Mouse (Mus musculus): ENCODE measurements around the gene Zfp948. TPM values are rescaled to one million over a fixed set of nuclear protein-coding genes. Genes with fewer than 3 reads are reported as not detected.

The Zfp948 gene
- total and polyA plus RNA-seq, 3 experiments: 0.72 to 1.6 (median 0.74) TPM

DNA sequence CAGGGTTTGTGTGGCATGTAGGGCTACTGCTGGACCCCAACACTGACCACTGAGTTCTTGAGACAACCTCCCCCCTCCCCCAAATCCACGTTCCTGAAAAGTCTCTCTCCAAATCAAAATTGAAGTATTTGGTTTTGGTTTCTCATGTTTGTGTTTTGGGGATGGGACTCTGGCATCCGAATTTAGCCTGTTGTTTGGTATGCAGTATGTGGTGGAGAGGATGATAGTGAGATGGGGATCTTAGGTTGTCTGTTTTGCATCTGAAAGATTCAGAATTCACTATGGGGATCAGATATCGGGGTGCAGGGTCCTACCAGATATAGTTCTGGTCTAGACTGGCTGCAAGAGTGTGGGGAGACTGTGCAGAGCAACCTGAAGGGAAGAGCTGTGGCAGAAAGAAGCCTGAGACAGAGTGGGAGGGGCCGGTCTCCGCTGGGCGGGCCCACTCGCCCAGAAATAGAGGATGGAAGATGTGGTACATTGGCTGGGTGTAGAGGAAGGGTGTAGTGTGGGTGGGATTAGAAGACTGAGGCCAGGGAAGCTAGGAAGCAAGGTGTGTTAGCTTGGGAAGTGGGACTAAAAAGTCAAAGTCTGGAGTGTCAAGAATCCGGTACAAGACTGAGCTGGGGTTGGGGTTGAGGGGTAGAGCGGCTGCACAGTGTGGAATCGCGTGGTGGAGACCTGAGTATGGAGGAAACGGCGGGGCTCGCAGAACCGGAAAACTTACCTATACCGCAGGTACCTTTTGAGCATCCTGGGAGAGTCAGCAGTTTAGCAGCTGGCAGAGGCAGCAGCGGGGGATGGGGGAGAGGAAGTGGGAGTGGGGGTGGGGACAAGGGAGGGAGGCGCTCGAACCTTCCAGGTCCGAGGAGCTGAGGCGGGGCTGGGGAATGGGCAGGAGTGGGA is 31.5 kb upstream of the Zfp948 start, which contains the start of gene Zfp52:
Zfp52 (plus strand) TSS at position 444 of the 906 bp plus-strand sequence.
- in situ Hi-C loops (cut with MboI; ENCODE audit: low pct_ligation_motif_present, low pct_unique_long_range_greater_than_20kb, low sequenced_read_pairs) (no loop called here), dilution Hi-C loops (cut with MboI; ENCODE audit: extremely low pct_ligation_motif_present, extremely low pct_unique_long_range_greater_than_20kb, low sequenced_read_pairs) (no loop called here)
- DNase-seq (ENCODE audit: extremely low read depth): peak; percentile 79
- H3K9ac ChIP-seq (ENCODE audit: insufficient read depth, low read depth): peak within 1 kb of the TSS; percentile 83
- peaks cover 0 to 16% of the 10 kb centered on the region in 2 experiments for H3K36me3 ChIP-seq (replicated peaks in 1 of 2; ENCODE audit: control insufficient read depth in 1 of 2, insufficient read depth in 1 of 2, low read length in 1 of 2)
- H3K79me2 ChIP-seq (replicated peaks; ENCODE audit: control insufficient read depth, extremely low read depth, insufficient read depth, poor library complexity, severe bottlenecking): peaks cover 13% of the 10 kb centered on the region
- no peaks in the 10 kb centered on the region for H3K9me3 ChIP-seq (replicated peaks; ENCODE audit: low read length)
- H3K27ac ChIP-seq (ENCODE audit: insufficient read depth, low read depth): peak within 1 kb of the TSS; percentile 95
- H3K4me3 ChIP-seq (replicated peaks in 1 of 3; ENCODE audit: low read depth in 2 of 3, low read length in 2 of 3, poor library complexity in 1 of 3): peak within 1 kb of the TSS; percentile 73 to 97 (median 79)
- no peaks in the 10 kb centered on the region for H3K27me3 ChIP-seq (replicated peaks)
- H3K4me2 ChIP-seq (ENCODE audit: insufficient read depth, low read depth, poor library complexity, severe bottlenecking): peak within 1 kb of the TSS; percentile 99
- peaks cover 4 to 29% of the 10 kb centered on the region in 2 experiments; a peak in 3 of 4 replicates for H3K4me1 ChIP-seq (ENCODE audit: control insufficient read depth in 1 of 2, insufficient read depth in 2 of 2)
- no peak for TF ChIP-seq KAT2A (IDR thresholded peaks at IDR 0.05; ENCODE audit: insufficient replicate concordance, low read length)
- no peak for TF ChIP-seq ZKSCAN1 (IDR thresholded peaks at IDR 0.05; ENCODE audit: borderline replicate concordance, low read depth, low read length)
- TF ChIP-seq ZC3H11A (IDR thresholded peaks at IDR 0.05; ENCODE audit: low read depth, low read length): no peak
- peak; percentile 78; the same call in 1 of the 2 replicates for TF ChIP-seq MAFK (IDR thresholded peaks at IDR 0.05; ENCODE audit: insufficient replicate concordance, low read length)
- no peak; the same call in 1 of the 2 replicates for TF ChIP-seq RAD21 (IDR thresholded peaks at IDR 0.05; ENCODE audit: low read depth, low read length)
- TF ChIP-seq MAZ (IDR thresholded peaks at IDR 0.05; ENCODE audit: low read depth, low read length): no peak
- TF ChIP-seq NELFE (IDR thresholded peaks at IDR 0.05; ENCODE audit: low read depth, low read length): 0 out of 2 replicates have a peak, but pooled peaks have one; percentile 44
- peak; percentile 21 for TF ChIP-seq MXI1 (IDR thresholded peaks at IDR 0.05; ENCODE audit: low read depth, low read length)
- TF ChIP-seq CTCF (conservative IDR thresholded peaks at IDR 0.05 in 1 of 2, IDR thresholded peaks at IDR 0.05 in 1 of 2; ENCODE audit: low read depth in 2 of 2, low read length in 2 of 2): no peak
- TF ChIP-seq MEF2A (IDR thresholded peaks at IDR 0.05; ENCODE audit: borderline replicate concordance, low read depth, low read length): peak; percentile 20
- peak; percentile 0; the same call in 1 of the 2 replicates for TF ChIP-seq ELF1 (IDR thresholded peaks at IDR 0.05; ENCODE audit: low read depth, low read length)
- TF ChIP-seq NRF1 (IDR thresholded peaks at IDR 0.05; ENCODE audit: low read depth, low read length): no peak
- no peak for TF ChIP-seq JUN (IDR thresholded peaks at IDR 0.05; ENCODE audit: insufficient read depth, low read depth, low read length)
- TF ChIP-seq SIN3A (IDR thresholded peaks at IDR 0.05; ENCODE audit: low read length): peak; percentile 46; the same call in 1 of the 2 replicates
- no peak for TF ChIP-seq UBTF (IDR thresholded peaks at IDR 0.05; ENCODE audit: low read depth, low read length)
- TF ChIP-seq ZMIZ1 (IDR thresholded peaks at IDR 0.05; ENCODE audit: low read depth, low read length): no peak
- TF ChIP-seq GABPA (IDR thresholded peaks at IDR 0.05; ENCODE audit: insufficient replicate concordance, low read depth, low read length): no peak
- peak; percentile 75 for TF ChIP-seq POLR2A (IDR thresholded peaks at IDR 0.05; ENCODE audit: low read depth, low read length)
- TF ChIP-seq SMC3 (IDR thresholded peaks at IDR 0.05; ENCODE audit: low read depth, low read length): 0 out of 2 replicates have a peak, but pooled peaks have one; percentile 0
- TF ChIP-seq ZNF384 (IDR thresholded peaks at IDR 0.05; ENCODE audit: low read depth, low read length): no peak
- TF ChIP-seq ETS1 (conservative IDR thresholded peaks at IDR 0.05; ENCODE audit: low read depth, low read length): peak; percentile 69
- TF ChIP-seq TCF12 (IDR thresholded peaks at IDR 0.05; ENCODE audit: low read depth, low read length): peak; percentile 53; the same call in 1 of the 2 replicates
- no peak for TF ChIP-seq TBP (conservative IDR thresholded peaks at IDR 0.05; ENCODE audit: low read depth, low read length)
- no peak for TF ChIP-seq MYC (IDR thresholded peaks at IDR 0.05; ENCODE audit: low read depth, low read length)
- TF ChIP-seq BHLHE40 (IDR thresholded peaks at IDR 0.05; ENCODE audit: low read depth, low read length): peak; percentile 21; the same call in 1 of the 2 replicates
- peak; percentile 38; the same call in 1 of the 2 replicates for TF ChIP-seq EP300 (IDR thresholded peaks at IDR 0.05; ENCODE audit: low read length)
- TF ChIP-seq USF1 (IDR thresholded peaks at IDR 0.05; ENCODE audit: low read depth, low read length): no peak
- no peak; the same call in 1 of the 2 replicates for TF ChIP-seq RCOR1 (conservative IDR thresholded peaks at IDR 0.05; ENCODE audit: low read depth, low read length)
- TF ChIP-seq CHD1 (IDR thresholded peaks at IDR 0.05; ENCODE audit: low read depth, low read length): no peak
- no peak for TF ChIP-seq E2F4 (IDR thresholded peaks at IDR 0.05; ENCODE audit: insufficient replicate concordance, low read depth, low read length)
- no peak for TF ChIP-seq PAX5 (IDR thresholded peaks at IDR 0.05; ENCODE audit: low read length)
- TF ChIP-seq HCFC1 (IDR thresholded peaks at IDR 0.05; ENCODE audit: low read depth, low read length): peak; percentile 17; the same call in 1 of the 2 replicates
- no peak for TF ChIP-seq USF2 (conservative IDR thresholded peaks at IDR 0.05; ENCODE audit: low read depth, low read length)
- 0 out of 2 replicates have a peak, but pooled peaks have one; percentile 19 for TF ChIP-seq MAX (IDR thresholded peaks at IDR 0.05; ENCODE audit: low read length)
- peak; percentile 80 for TF ChIP-seq IRF4 (IDR thresholded peaks at IDR 0.05; ENCODE audit: low read depth, low read length)
- no peak for TF ChIP-seq POLR2AphosphoS2 (IDR thresholded peaks at IDR 0.05; ENCODE audit: low read depth, low read length)
- TF ChIP-seq CHD2 (IDR thresholded peaks at IDR 0.05; ENCODE audit: low read length): peak; percentile 94
- TF ChIP-seq JUND (conservative IDR thresholded peaks at IDR 0.05; ENCODE audit: low read depth, low read length): no peak
